Mouse (Mus musculus) gastrocnemius, postnatal 36 days (tissue): ENCODE measurements around the gene Cd8b1. TPM values are rescaled to one million over a fixed set of nuclear protein-coding genes. Genes with fewer than 3 reads are reported as not detected.
"Not testable (repeated sequence)": the region's sequence is repeated elsewhere in the genome, so short reads cannot be mapped to it uniquely, and the experiment has no call there.

Source experiments
- DNase-seq, 2 experiments: peaks; one replicate each; pipeline ENCODE4 v3.0.0; 2022
- intact Hi-C: fragments of 180-260 bp; cut with DNase I; formaldehyde crosslinking; loops from one replicate; pipeline ENCODE4 v1.15.1; 2025
- long read RNA-seq, 2 experiments: library from polyadenylated mRNA; stranded (forward); transcript quantifications; one replicate each; pipeline ENCODE4 v2.0.0; 2021
- total RNA-seq, 2 experiments: library from RNA; stranded (reverse); gene quantifications; 2 replicates each; pipeline ENCODE4 v1.2.3; 2021

Cd8b1 gene
- total RNA-seq = 1 to 10 TPM in 1 of 2 experiments, not detected in 1; 2.3 TPM
- long read RNA-seq, experiment 1 = 0 reads
- long read RNA-seq, experiment 2, partial matches to known transcripts = 0 of 2 reads
- long read RNA-seq, experiment 2, other reads (novel, unspliced or antisense) = 1 of 2 reads

DNA sequence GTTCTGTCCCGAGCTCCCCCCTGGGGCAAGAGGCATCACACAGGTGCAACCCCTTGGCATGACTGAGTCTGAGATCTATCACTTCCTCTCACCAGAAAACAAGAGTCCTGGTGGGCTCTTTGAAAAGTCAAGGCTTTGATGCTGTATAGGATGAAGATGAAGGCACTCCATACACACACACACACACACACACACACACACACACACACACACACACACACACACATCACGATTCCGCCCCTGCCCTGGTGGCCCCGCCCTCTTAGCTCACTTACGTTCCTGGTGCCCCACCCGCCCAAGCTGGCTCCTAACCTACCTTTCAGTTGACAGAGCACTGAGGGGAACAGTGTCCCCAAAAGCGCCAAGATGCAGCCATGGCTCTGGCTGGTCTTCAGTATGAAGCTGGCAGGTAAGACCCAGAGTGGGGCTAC, at the start of gene Cd8b1:
Gene Cd8b1, plus strand, starts transcription at position 298 of the 431 bp plus-strand sequence.
- intact Hi-C loops = no loop called here
- DNase-seq = no peak

DNA sequence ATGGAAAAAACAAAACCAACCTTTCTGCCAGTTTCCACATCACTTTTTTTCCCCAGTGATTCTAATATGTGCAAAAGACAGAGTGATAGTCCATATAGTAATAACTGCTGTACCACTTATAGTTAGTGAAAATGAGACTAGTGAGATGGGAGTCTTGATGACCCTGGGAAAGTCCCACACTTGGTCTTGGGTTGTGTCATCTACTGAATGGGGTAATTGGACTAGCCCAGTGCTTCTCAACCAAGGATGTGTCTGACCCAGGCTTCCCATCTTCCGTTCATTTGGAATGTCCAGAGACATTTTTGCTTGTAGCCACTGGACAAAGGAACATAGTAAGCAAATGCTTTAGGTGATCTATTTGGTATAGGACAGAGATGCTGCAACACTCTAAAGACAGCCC, 48.9 kb upstream of the Cd8b1 start:
- intact Hi-C loops = loop anchor here (10.0 kb wide), 1 partner anchor 151 kb away; no protein-coding TSS in a partner anchor
- no peak for DNase-seq

DNA sequence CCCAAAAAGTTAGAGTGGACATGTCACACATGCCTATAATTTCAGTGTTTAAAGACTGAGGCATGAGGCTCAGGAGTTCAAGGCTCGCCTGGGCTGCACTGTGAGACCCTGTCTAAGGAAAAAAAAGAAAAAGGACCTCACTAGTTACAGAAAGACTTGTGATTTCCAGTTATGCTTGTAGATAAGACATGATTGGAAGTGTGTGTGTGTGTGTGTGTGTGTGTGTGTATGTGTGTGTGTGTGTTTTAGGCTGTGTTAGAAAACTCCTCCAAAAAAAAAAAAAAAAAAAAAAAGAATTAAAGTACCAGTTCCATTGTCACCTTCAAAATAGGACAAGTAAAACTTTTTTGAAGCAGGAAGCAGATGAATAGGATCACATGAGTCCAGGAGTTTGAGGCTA, 48.0 kb upstream of the Cd8b1 start:
- intact Hi-C loops = loop anchor here (10.0 kb wide), 1 partner anchor 150 kb away; no protein-coding TSS in a partner anchor
- no peak for DNase-seq

DNA sequence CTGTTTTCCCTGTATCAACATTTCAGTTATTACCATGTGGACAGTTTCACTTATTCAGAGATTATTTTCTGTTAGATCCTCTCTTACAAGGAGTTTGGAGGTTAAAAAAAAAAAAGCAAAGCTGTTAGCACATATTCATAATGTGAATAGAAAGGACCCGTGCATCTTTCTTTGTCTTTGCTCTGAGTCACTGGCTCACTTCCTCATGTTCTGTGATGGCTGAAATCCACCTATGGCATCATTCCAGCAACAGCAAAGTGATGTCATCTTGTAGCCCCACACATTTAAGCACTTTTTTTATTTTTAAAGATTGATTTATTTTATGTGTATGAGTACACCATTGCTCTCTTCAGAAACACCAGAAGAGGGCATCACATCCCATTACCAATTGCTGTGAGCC, 43.2 kb upstream of the Cd8b1 start:
- DNase-seq = no peak
- intact Hi-C loops = loop anchor here (10.0 kb wide), 1 partner anchor 145 kb away; no protein-coding TSS in a partner anchor

DNA sequence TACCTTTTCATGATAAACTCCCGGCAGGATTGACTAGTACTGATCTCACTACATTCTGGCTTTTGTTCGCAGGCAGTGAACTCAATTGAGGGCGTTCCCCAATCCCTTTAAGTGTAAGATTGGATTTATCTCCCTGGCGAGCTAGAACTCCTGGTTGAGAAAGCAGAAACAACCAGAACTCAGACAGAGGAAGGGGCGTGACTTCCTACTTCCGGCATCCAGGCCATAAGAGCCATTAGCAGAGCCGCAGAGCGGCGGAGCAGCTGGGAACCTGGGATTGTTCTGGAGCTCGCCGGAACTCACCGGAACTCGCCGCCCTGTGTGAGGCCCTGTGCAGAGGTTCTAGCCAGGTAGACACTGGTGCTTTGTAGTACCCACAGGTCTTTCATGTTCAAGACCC, 29.1 kb upstream of the Cd8b1 start:
- no peak for DNase-seq
- intact Hi-C loops = no loop called here

DNA sequence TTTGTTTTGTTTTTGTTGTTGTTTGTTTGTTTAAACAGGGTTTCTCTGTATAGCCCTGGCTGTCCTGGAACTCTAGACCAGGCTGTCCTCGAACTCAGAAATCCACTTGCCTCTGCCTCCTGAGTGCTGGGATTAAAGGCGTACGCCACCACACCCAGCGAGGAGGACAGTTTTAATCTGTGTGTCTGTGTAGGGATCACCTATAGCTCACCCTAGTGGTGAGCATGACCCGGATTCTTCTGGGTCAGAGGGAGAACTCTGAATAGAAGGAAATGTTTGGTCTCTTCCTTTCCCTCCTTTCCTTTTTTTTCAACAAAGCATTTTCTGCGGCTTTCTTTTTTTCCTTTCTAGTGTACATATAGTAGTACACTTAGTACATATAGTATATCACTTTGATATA, 27.3 kb upstream of the Cd8b1 start:
- intact Hi-C loops = no loop called here
- no peak for DNase-seq

DNA sequence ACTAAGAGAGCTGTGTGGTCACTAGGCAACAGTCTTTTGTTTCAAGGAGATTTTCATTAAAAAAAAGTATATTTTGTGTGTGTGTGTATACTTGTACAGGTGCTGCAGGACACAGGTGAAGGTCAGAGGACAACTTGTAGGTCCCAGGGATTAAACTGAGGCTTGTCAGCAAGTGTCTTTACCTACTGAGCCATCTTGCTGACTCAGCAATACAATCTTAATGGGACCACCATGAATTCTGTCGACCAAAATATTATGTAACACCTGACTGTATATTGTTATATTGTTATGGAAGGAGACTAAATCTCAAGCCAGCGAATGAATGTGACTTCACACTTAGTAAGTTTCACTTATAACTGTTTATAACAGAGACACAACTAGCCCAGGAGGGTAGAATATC, 24.5 kb upstream of the Cd8b1 start:
- intact Hi-C loops = no loop called here
- DNase-seq = no peak

DNA sequence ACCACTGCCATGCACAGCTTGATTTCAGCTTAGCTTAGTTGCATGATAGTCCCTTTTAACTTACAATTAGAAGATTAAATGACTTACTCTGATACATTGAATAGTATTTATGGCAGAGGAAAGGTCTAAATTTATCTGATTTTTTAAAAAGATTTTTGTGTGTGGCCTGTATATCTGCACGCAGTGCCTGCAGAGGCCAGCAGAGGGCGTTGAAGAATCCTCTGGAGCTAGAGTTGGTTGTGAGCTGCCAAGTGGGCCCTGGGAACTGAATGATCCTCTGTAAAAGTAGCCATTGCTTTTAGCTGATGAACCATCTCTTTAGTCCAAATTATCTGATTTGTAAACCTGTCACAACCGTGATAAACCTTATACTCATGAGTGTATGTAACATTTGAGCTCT, 23.8 kb upstream of the Cd8b1 start:
- no peak for DNase-seq
- intact Hi-C loops = no loop called here

DNA sequence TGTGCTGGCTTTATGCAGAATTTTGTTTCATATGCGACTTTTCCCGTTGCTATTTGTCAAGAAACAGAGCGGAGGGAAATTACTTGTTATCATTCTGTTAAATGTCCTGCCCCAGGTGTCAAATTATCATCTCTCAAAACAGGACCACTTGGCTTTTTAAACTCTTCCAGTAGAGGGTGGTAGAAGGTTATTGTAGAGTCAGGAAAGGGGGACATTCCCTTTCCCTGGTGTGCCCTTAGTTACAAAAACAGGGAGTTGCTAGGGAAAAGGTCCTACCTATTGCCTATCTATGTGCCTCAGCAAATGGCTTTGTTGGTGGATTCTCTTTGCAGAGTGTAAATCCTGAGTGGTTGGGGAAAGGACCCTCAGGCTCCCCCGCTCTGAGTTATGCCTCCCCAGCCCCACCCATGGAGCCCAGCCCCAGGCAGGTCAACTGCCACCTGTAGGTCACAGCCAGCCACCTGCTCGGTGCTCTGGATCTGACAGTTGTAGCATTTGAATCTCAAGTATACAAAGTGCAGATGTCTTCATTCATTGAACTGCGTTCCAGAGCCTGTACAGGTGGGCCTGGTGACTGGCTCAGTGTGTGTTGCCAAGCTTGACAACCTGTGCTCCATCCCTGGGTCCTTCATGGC, 20.4 kb upstream of the Cd8b1 start:
- intact Hi-C loops = loop anchor here (10.0 kb wide), 1 partner anchor 137 kb away; no protein-coding TSS in a partner anchor
- no peak for DNase-seq

DNA sequence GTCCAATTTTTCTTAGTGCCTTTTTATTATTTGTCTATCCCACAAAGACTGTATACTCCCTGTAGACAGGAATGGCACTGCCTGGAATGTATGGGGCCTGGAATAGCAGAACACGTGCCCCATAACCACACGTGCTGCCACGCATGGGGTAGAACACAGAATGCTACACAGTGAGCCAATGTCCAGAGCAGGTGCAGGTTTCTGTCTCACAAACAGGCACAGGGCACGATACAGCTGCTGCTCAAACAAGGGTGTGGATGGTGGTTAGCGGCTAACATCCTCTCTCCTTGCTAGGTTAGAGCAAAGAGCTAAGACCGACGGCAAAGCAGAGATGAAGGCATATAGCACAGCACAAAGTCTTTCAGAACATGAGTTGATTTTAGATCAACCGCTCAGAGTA, 15.1 kb upstream of the Cd8b1 start:
- no peak for DNase-seq
- intact Hi-C loops = loop anchor here (10.0 kb wide), 1 partner anchor 143 kb away; no protein-coding TSS in a partner anchor

DNA sequence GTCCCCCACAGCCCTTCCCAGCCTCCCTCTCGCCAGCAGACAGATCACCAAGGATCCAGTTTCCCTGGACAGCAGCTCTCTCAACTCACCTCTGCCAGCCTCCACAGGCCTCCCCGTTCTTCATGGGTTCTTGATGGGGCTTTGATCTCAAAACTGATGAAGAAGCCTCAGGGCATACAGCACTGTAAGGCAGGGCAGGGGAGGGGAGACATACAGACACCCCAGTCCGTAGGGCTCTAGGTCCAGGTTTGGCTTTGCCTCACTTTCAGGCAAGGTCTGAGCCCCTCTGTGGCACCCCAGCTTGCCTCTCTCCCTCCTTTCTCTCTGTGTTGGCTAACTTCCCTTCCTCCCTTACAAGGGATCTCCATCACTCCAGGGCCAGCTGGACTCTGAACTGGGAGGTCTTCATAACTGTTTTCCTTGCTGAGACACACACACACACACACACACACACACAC, 733 bp upstream of the Cd8b1 start, which contains the start of gene Smyd1:
Gene Smyd1, minus strand, starts transcription at position 408 of the 458 bp plus-strand sequence.
- DNase-seq = no peak
- intact Hi-C loops = no loop called here

DNA sequence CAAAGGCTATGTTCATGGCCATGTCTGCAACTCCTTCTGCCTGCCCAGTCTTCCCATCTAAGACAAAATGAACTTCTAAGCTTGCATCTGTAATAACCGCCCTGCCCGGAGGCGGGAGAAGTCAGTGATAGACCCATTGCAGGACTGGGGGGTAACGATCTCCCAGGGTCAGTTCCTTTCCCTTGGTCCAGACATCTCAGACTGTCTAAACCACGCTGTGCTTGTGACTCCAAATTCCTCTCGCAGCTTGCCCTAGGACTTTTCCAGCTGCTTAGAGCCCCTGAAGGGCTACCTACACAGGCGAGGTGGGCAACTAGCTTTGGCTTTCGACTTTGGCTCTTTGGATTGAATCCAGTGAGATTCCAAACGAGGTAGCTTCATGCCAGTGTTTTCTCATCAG, 2.2 kb downstream of the Cd8b1 start:
- intact Hi-C loops = no loop called here
- no peak for DNase-seq

DNA sequence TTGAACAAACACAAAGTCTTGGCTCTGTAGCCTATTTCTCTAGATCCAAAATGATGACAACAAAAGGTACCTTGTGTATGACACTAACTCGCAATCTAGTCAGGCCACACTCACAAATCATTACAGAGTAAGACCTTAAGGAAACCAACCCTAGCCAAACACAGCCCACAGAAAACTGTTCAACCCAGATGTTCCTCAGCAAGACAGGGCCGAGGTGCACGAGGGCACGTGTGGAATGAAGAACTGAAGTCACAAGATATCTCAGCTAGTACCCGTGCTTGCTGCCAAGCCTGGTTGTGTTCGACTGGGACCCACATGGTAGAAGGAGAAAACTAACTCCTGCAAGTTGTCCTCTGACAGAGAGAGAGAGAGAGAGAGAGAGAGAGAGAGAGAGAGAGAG, 7.3 kb downstream of the Cd8b1 start:
- no peak for DNase-seq
- intact Hi-C loops = no loop called here

DNA sequence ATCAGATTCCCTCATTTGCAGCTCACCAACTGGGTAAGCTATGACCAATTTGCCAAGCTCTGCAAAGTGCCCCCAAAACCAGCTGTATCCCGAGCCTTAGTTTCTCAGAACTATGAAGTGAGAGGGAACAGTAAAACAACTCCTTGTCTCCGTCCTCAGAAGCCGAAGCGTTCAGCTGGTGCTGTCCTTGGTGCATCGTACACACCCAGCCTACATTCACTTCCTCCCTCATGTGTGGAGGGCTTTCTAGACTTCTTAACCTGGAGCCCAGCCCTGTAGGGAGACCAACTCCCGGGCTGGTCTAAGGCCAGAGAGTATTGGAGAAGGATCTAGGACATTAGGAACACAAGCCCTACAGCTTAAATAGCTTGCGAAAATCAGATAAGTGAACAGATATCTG, 7.9 kb downstream of the Cd8b1 start:
- no peak for DNase-seq
- intact Hi-C loops = no loop called here

DNA sequence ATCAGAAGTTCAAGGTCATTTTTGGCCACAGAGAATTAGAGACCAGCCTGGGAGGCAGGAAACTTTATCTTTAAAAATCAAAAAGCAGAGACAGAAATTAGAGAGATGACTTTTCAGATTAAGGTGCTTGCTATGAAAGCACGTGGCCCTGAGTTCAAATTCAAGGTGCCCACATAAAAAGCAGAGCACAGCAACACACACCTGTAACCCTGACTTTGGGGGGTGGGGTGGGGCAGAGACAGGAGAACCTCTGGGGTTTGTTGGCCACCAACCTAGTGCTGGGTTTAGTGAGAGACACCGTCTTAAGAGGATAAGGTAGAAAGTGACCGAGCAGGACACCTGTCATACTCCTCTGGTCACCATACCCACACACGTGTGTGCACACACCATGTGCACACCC, 8.9 kb downstream of the Cd8b1 start:
- intact Hi-C loops = not testable (repeated sequence)

DNA sequence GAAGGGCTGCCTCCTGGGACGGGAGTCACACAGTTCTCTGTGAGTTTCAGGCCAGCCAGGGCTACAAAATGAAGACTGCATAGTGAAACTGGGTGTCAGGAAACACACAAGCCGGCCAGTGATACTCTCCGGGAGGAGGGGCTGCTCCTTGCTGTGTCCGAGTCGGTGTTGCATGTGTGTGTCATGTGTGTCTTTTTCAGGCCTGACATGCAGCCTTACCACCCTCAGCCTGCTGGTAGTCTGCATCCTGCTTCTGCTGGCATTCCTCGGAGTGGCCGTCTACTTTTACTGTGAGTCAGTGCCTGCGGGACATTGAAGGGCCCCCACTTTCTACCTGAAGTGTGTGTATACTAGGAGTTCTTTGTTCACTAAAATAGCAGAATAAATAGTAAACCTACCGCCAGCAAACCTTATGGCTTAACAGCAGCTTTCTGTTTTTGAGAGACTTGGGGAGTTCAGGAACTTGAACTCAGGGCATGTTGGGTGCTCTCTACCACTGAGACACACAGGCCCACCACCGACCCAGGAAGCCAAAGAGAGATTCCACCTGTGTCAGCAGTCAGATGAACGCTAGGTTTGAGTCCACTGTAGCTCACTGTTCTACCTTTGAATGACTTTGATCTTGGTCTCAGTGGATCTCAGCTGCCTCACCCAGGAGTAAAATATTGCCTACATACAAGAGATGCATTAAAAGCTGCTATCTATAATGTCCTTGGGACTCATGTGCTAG, 9.8 kb downstream of the Cd8b1 start:
- intact Hi-C loops = no loop called here
- DNase-seq = no peak

More for the DNA sequence above, 8.9 kb downstream of the Cd8b1 start:
- DNase-seq = not testable (repeated sequence)

DNA sequence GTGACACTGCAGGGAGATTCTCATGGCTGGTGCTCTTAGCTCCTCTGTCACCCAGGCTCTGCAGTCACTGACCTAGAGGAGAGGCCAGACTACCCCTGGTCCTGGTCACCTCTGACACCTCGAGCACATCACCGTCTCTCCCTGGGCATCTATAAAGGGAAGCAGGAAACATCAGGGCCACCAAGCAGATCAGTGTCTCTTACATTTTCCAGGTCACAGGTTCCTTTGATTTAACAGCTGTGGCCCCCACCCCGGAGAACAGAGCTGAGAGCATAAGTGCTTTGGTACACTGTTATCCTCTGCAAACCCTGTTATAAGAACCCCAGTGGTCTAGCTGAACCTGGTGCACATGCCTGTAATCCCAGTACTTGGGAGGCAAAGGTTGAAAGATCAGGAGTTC, 10.4 kb downstream of the Cd8b1 start:
- DNase-seq = no peak
- intact Hi-C loops = no loop called here

DNA sequence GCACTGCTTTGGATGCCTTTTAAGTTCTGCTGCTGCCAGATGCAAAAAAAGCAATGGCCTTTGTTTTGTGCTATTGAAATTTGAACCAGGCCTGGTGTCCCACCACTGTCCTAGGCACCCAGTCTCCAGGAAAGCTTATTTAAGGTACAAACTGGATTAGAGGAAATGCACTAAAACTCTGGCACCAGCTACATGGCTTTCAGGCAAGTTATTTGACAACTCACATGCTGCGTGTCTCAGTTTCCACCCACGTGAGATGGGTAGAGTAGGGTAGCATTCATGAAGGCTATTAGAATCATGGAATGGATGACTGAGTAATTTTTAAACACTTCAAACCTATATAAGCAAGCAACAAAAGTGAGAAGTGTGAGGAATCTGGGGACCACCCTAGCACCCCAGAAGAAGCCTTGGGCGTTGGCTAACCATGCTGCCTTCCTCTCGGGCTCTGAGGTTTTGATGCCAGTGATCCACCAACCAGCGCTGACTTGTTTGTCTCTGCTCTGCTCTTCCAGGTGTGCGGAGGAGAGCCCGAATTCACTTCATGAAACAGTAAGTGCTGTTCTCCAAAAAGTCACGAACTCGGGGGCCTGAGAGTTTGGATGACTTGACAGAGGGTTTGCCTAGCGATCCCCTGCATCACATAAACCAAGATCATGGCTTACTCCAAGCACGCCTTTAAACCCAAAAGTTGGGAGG, 11.1 kb downstream of the Cd8b1 start:
- intact Hi-C loops = no loop called here
- no peak for DNase-seq

DNA sequence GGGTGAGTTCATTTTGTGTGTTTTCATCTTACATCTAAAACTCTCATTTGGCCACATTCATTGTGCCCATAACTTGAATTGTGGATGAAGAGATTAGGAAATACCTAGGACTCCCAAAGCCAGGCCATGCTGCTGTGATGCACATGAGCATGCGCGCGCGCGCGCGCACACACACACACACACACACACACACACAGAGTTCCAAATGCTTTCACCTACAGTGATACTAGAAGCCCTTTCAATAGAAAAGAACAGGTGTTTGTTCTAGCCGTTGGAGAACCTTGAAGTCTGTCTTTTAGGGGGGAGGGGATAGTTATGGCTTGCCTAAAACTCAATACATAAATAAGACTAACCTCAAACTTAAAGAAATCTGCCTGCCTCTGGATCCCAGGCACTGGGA, 15.1 kb downstream of the Cd8b1 start:
- no peak for DNase-seq
- intact Hi-C loops = no loop called here

DNA sequence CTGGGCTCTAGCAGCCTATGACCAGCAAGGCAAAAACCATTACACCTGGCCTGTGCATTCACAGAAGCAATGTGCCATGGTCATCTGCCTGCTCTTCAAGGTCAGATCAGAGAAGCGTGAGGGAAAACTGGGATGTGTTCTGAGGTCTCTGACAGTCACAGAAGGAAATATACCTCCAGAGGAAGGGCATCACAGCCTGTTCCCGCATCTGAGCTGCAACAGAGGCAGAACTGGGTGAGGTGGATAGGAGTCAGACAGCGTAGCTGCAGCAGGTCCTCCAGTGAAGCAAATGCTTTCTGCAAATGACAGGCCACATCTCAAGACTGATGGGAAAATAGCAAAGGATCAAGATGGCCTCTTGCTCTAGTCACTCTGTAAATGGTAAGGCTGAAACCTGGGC, 16.4 kb downstream of the Cd8b1 start:
- intact Hi-C loops = no loop called here

DNA sequence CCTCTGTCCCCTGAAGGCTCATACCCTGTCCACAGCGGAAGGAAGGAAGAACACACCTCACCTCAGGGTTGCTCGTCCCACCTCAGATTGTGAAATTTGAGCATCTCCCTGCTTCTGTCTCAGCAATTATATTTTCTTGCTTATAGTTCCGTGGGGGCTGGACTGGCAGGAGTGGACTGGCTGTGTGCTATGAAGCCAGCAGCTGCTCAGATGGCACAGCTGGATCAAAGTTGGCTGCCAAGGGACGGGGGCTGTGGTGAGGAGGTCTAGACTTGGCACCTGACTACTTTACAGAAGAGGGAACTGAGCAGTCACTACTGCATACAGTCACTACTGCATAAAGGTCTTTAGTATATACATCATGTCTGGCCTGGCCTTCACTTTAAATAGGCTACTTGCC, 16.8 kb downstream of the Cd8b1 start:
- intact Hi-C loops = no loop called here
- DNase-seq = no peak

More for the DNA sequence above, 16.4 kb downstream of the Cd8b1 start:
- DNase-seq = no peak
